Mouse (Mus musculus): Measurements from ENCODE around the gene Trub2. TPM values are rescaled to one million over a fixed set of nuclear protein-coding genes. Genes with fewer than 3 reads are reported as not detected.

Gene Trub2
- total and polyA plus RNA-seq, 3 experiments: 32.6 to 41.4 (median 39.0) TPM

DNA sequence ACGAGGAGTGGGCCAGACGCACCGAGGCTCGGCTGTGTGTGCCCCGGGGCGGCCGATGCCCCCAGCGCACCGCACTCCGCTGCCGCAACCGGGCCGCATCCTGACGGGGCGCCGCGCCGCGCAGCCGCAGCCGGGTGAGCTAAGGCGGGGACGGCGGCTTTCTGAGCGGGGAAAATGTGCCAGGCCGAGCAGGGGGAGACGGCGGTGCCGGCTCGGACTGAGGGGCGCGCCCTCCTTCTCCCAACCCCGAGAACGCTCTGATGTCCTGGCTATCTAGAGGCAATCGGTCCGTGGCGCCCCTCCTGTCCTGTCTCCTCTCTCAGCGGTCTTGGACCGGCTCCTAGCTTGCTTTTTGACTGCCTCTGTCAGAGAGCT is 14.5 kb upstream of the Trub2 start:
- H3K4me3 ChIP-seq (replicated peaks in 1 of 3; ENCODE audit: low read depth in 2 of 3, low read length in 2 of 3, poor library complexity in 1 of 3): peak overlapping the region; percentile 60 to 79 (median 65)
- H3K4me2 ChIP-seq (ENCODE audit: insufficient read depth, low read depth, poor library complexity, severe bottlenecking): peak overlapping the region; percentile 84
- H3K79me2 ChIP-seq (replicated peaks; ENCODE audit: control insufficient read depth, extremely low read depth, insufficient read depth, poor library complexity, severe bottlenecking): no peaks in the 10 kb centered on the region
- TF ChIP-seq PAX5 (IDR thresholded peaks at IDR 0.05; ENCODE audit: low read length): no peak
- TF ChIP-seq ZMIZ1 (IDR thresholded peaks at IDR 0.05; ENCODE audit: low read depth, low read length): peak; percentile 9; the same call in 1 of the 2 replicates
- H3K36me3 ChIP-seq (replicated peaks in 1 of 2; ENCODE audit: control insufficient read depth in 1 of 2, insufficient read depth in 1 of 2, low read length in 1 of 2): peaks cover 4 to 17% of the 10 kb centered on the region in 2 experiments
- no peak for DNase-seq (ENCODE audit: extremely low read depth)
- in situ Hi-C loops (cut with MboI; ENCODE audit: low pct_ligation_motif_present, low pct_unique_long_range_greater_than_20kb, low sequenced_read_pairs): no loop called here
- H3K9me3 ChIP-seq (replicated peaks; ENCODE audit: low read length): no peaks in the 10 kb centered on the region
- peaks cover 0 to 8% of the 10 kb centered on the region in 2 experiments; a peak in 2 of 4 replicates for H3K4me1 ChIP-seq (ENCODE audit: control insufficient read depth in 1 of 2, insufficient read depth in 2 of 2)
- dilution Hi-C loops (cut with MboI; ENCODE audit: extremely low pct_ligation_motif_present, extremely low pct_unique_long_range_greater_than_20kb, low sequenced_read_pairs): no loop called here
- peaks cover 30% of the 10 kb centered on the region for H3K27me3 ChIP-seq (replicated peaks)
- no peak overlapping the region for H3K27ac ChIP-seq (ENCODE audit: insufficient read depth, low read depth)
- peak overlapping the region; percentile 65 for H3K9ac ChIP-seq (ENCODE audit: insufficient read depth, low read depth)

- peaks cover 0 to 8% of the 10 kb centered on the region in 2 experiments; a peak in 2 of 4 replicates for H3K4me1 ChIP-seq (ENCODE audit: control insufficient read depth in 1 of 2, insufficient read depth in 2 of 2)
- peaks cover 4 to 14% of the 10 kb centered on the region in 2 experiments for H3K36me3 ChIP-seq (replicated peaks in 1 of 2; ENCODE audit: control insufficient read depth in 1 of 2, insufficient read depth in 1 of 2, low read length in 1 of 2)
- H3K79me2 ChIP-seq (replicated peaks; ENCODE audit: control insufficient read depth, extremely low read depth, insufficient read depth, poor library complexity, severe bottlenecking): no peaks in the 10 kb centered on the region
- H3K4me2 ChIP-seq (ENCODE audit: insufficient read depth, low read depth, poor library complexity, severe bottlenecking): peak within 1 kb of the TSS; percentile 84
- no peak within 1 kb of the TSS for H3K27ac ChIP-seq (ENCODE audit: insufficient read depth, low read depth)
- dilution Hi-C loops (cut with MboI; ENCODE audit: extremely low pct_ligation_motif_present, extremely low pct_unique_long_range_greater_than_20kb, low sequenced_read_pairs): no loop called here
- TF ChIP-seq SIN3A (IDR thresholded peaks at IDR 0.05; ENCODE audit: low read length) (peak; percentile 80), GABPA (IDR thresholded peaks at IDR 0.05; ENCODE audit: insufficient replicate concordance, low read depth, low read length) (peak; percentile 66; the same call in 1 of the 2 replicates), CHD2 (IDR thresholded peaks at IDR 0.05; ENCODE audit: low read length) (peak; percentile 26; the same call in 1 of the 2 replicates), ZMIZ1 (IDR thresholded peaks at IDR 0.05; ENCODE audit: low read depth, low read length) (peak; percentile 84), ZNF384 (IDR thresholded peaks at IDR 0.05; ENCODE audit: low read depth, low read length) (no peak), HCFC1 (IDR thresholded peaks at IDR 0.05; ENCODE audit: low read depth, low read length) (peak; percentile 100), ELF1 (IDR thresholded peaks at IDR 0.05; ENCODE audit: low read depth, low read length) (peak; percentile 71), POLR2A (IDR thresholded peaks at IDR 0.05; ENCODE audit: low read depth, low read length) (peak; percentile 56; the same call in 1 of the 2 replicates), KAT2A (IDR thresholded peaks at IDR 0.05; ENCODE audit: insufficient replicate concordance, low read length) (peak; percentile 94; the same call in 1 of the 2 replicates), MAFK (IDR thresholded peaks at IDR 0.05; ENCODE audit: insufficient replicate concordance, low read length) (no peak), IRF4 (IDR thresholded peaks at IDR 0.05; ENCODE audit: low read depth, low read length) (0 out of 2 replicates have a peak, but pooled peaks have one; percentile 38), MXI1 (IDR thresholded peaks at IDR 0.05; ENCODE audit: low read depth, low read length) (peak; percentile 77), TCF12 (IDR thresholded peaks at IDR 0.05; ENCODE audit: low read depth, low read length) (peak; percentile 67), CHD1 (IDR thresholded peaks at IDR 0.05; ENCODE audit: low read depth, low read length) (no peak), E2F4 (IDR thresholded peaks at IDR 0.05; ENCODE audit: insufficient replicate concordance, low read depth, low read length) (no peak), MEF2A (IDR thresholded peaks at IDR 0.05; ENCODE audit: borderline replicate concordance, low read depth, low read length) (peak; percentile 48; the same call in 1 of the 2 replicates), NRF1 (IDR thresholded peaks at IDR 0.05; ENCODE audit: low read depth, low read length) (peak; percentile 80), MAX (IDR thresholded peaks at IDR 0.05; ENCODE audit: low read length) (peak; percentile 43; the same call in 1 of the 2 replicates), NELFE (IDR thresholded peaks at IDR 0.05; ENCODE audit: low read depth, low read length) (peak; percentile 58; the same call in 1 of the 2 replicates)
- no peaks in the 10 kb centered on the region for H3K9me3 ChIP-seq (replicated peaks; ENCODE audit: low read length)
- peak; percentile 84 for DNase-seq (ENCODE audit: extremely low read depth)
- peaks cover 30% of the 10 kb centered on the region for H3K27me3 ChIP-seq (replicated peaks)
- peak within 1 kb of the TSS; percentile 60 to 79 (median 65) for H3K4me3 ChIP-seq (replicated peaks in 1 of 3; ENCODE audit: low read depth in 2 of 3, low read length in 2 of 3, poor library complexity in 1 of 3)
- peak within 1 kb of the TSS; percentile 65 for H3K9ac ChIP-seq (ENCODE audit: insufficient read depth, low read depth)
- in situ Hi-C loops (cut with MboI; ENCODE audit: low pct_ligation_motif_present, low pct_unique_long_range_greater_than_20kb, low sequenced_read_pairs): no loop called here
Observed at GRCm38 (mm10) chr2:29802075-29802826, 13.9 kb upstream of the Trub2 start, which contains the start of gene Slc27a4. Gene Slc27a4, plus strand, starts transcription at chr2:29802634.
